Mouse (Mus musculus): Measurements from ENCODE around the gene Ptgfrn.

GRCm38 (mm10) chr3:101036001-101036400 is 74.1 kb downstream of the Ptgfrn start:
- no peak for TF ChIP-seq CTCF (IDR thresholded peaks at IDR 0.05; ENCODE audit: borderline replicate concordance, insufficient read depth, low read depth, low read length)
- no peak for TF ChIP-seq POLR2A (IDR thresholded peaks at IDR 0.05; ENCODE audit: borderline replicate concordance, insufficient read depth, low read length)

Data from cerebellum, adult 2 months (tissue).